Mouse (Mus musculus) hindbrain, embryonic 12.5 days (tissue): ENCODE measurements around the gene Glyctk. TPM values are rescaled to one million over a fixed set of nuclear protein-coding genes. Genes with fewer than 3 reads are reported as not detected.

Experiments
- ATAC-seq: fragments of 200-750 bp; cut with Nextera tagmentation; 2 replicates; pipeline ENCODE4 v1.8.0; 2017; ENCODE audit warnings: moderate TSS enrichment; ENCODE audit not compliant: low FRiP score
- H3K27ac ChIP-seq: fragments of 300-500 bp; sonication (generic); 2 replicates; pipeline ENCODE4 v1.5.1; 2016; ENCODE audit warnings: mild to moderate bottlenecking
- H3K27me3 ChIP-seq: fragments of 300-500 bp; sonication (generic); 2 replicates; pipeline ENCODE4 v1.6.1; 2016; ENCODE audit warnings: mild to moderate bottlenecking
- H3K36me3 ChIP-seq: fragments of 300-500 bp; sonication (generic); 2 replicates; pipeline ENCODE4 v1.6.1; 2016; ENCODE audit warnings: mild to moderate bottlenecking
- H3K4me1 ChIP-seq: fragments of 300-500 bp; sonication (generic); 2 replicates; pipeline ENCODE4 v1.6.1; 2016
- H3K4me2 ChIP-seq: fragments of 300-500 bp; sonication (generic); replicated peaks from 2 replicates; pipeline ENCODE4 v1.6.1; 2016; ENCODE audit warnings: mild to moderate bottlenecking
- H3K4me3 ChIP-seq: fragments of 300-500 bp; sonication (generic); 2 replicates; pipeline ENCODE4 v1.5.1; 2016; ENCODE audit warnings: mild to moderate bottlenecking
- H3K9ac ChIP-seq: fragments of 300-500 bp; sonication (generic); 2 replicates; pipeline ENCODE4 v1.6.1; 2016; ENCODE audit warnings: mild to moderate bottlenecking, moderate library complexity
- H3K9me3 ChIP-seq: fragments of 300-500 bp; sonication (generic); replicated peaks from 2 replicates; pipeline ENCODE4 v1.6.1; 2016; ENCODE audit warnings: mild to moderate bottlenecking
- WGBS: fragments of 180-500 bp; shearing (Covaris S2); methylation state at CpG from one replicate; pipeline ENCODE4 v1.1.7; 2016; 5-methylcytosine and 5-hydroxymethylcytosine counted together
- polyA plus RNA-seq: library from polyadenylated mRNA; unstranded; fragments of >200 nt; fragmentation: Nextera tagmentation; extraction: Ambion mirVana; gene quantifications from 2 replicates; pipeline ENCODE4 v1.2.1, GENCODE M21; 2016

Glyctk gene
- polyA plus RNA-seq, 1 experiment from 2014 or later, result 5.1 TPM

DNA sequence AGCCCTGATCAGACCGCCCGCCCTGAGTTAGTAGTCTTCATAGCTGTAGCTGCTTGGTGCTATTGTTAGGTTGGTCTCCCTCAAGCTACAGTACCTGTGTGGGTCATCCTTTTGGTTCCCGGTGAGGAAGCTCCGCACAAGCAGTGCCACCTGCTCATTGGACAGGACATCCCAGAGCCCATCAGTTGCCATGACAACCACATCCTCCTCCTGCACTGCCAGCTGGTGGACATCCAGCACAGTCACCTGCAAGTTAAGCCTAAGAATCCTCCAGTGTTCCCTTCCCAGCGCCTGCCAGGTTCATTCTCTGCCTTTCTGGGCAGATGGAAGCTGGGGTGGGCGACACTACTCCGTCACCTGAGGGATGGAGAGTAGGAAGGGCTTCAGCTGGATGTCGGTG lies 37.8 kb upstream of the Glyctk start:
- Histone ChIP-seq H3K27me3 (0 out of 2 replicates have a peak, but pooled peaks cover 4% of the 10 kb centered on the region), H3K9ac (no peak overlapping the region), H3K9me3 (no peaks in the 10 kb centered on the region), H3K36me3 (peaks cover 25% of the 10 kb centered on the region), H3K4me1 (peaks cover 22% of the 10 kb centered on the region), H3K27ac (peak overlapping the region; percentile 13; the same call in 1 of the 2 replicates), H3K4me2 (no peak overlapping the region), H3K4me3 (no peak overlapping the region)
- 81% methylated on average over 8 of the region's 8 CpGs for WGBS
- ATAC-seq, result 0 out of 2 replicates have a peak, but pooled peaks have one; percentile 17

- H3K4me3 ChIP-seq, result no peak overlapping the region
- H3K9me3 ChIP-seq, result no peaks in the 10 kb centered on the region
- no peak for ATAC-seq
- WGBS, result 91% methylated on average over 8 of the region's 8 CpGs
- H3K27me3 ChIP-seq, result no peaks in the 10 kb centered on the region
- H3K4me1 ChIP-seq, result peaks cover 17% of the 10 kb centered on the region
- no peak overlapping the region for H3K27ac ChIP-seq
- H3K36me3 ChIP-seq, result peaks cover 40% of the 10 kb centered on the region
- no peak overlapping the region for H3K9ac ChIP-seq
- H3K4me2 ChIP-seq, result no peak overlapping the region
Observed at GRCm38 (mm10) chr9:106193930-106194807, 36.2 kb upstream of the Glyctk start.

DNA sequence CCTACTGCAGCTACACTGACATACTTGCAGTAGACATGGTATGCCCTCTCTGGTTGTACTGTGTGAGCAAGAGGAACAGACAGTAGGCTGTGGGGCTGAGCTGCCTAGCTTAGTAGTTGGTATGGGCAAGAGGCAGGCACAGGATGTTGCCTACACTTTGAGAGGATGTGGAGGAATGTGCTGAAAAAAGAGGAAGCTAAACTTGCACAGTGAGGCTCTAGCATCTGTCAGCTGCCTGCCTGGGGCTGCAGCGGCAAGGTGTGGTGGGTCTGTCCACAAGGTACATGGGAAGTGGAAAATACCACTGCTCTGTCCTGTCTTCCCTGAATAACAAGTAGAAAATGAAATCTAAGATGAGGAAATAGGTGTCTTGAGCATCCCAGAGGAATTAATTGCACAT lies 35.1 kb upstream of the Glyctk start:
- 83% methylated on average over 1 of the region's 1 CpGs for WGBS
- Histone ChIP-seq H3K9me3 (no peaks in the 10 kb centered on the region), H3K4me2 (no peak overlapping the region), H3K27ac (no peak overlapping the region), H3K4me1 (peaks cover 11% of the 10 kb centered on the region), H3K9ac (no peak overlapping the region), H3K27me3 (no peaks in the 10 kb centered on the region), H3K36me3 (peaks cover 52% of the 10 kb centered on the region), H3K4me3 (no peak overlapping the region)
- no peak for ATAC-seq

- WGBS, result 93% methylated on average over 8 of the region's 8 CpGs
- Histone ChIP-seq H3K36me3 (peaks cover 61% of the 10 kb centered on the region), H3K27ac (no peak overlapping the region), H3K9ac (no peak overlapping the region), H3K4me3 (no peak overlapping the region), H3K27me3 (no peaks in the 10 kb centered on the region), H3K9me3 (no peaks in the 10 kb centered on the region), H3K4me1 (peaks cover 8% of the 10 kb centered on the region), H3K4me2 (no peak overlapping the region)
- ATAC-seq, result no peak
Observed at GRCm38 (mm10) chr9:106192024-106192423, 34.1 kb upstream of the Glyctk start.

- H3K36me3 ChIP-seq, result peaks cover 68% of the 10 kb centered on the region
Observed at GRCm38 (mm10) chr9:106191355-106191754, 33.4 kb upstream of the Glyctk start.

GRCm38 (mm10) chr9:106183996-106184395 lies 26.1 kb upstream of the Glyctk start:
- WGBS, result 94% methylated on average over 5 of the region's 5 CpGs
- Histone ChIP-seq H3K4me2 (no peak overlapping the region), H3K9me3 (no peaks in the 10 kb centered on the region), H3K4me3 (no peak overlapping the region), H3K9ac (no peak overlapping the region), H3K27ac (no peak overlapping the region), H3K27me3 (no peaks in the 10 kb centered on the region), H3K36me3 (peaks cover 87% of the 10 kb centered on the region), H3K4me1 (no peaks in the 10 kb centered on the region)
- ATAC-seq, result no peak

More at GRCm38 (mm10) chr9:106191355-106191754, 33.4 kb upstream of the Glyctk start:
- Histone ChIP-seq H3K9me3 (no peaks in the 10 kb centered on the region), H3K27ac (no peak overlapping the region), H3K4me3 (no peak overlapping the region), H3K4me1 (peaks cover 8% of the 10 kb centered on the region), H3K4me2 (no peak overlapping the region), H3K27me3 (no peaks in the 10 kb centered on the region), H3K9ac (no peak overlapping the region)
- WGBS, result 100% methylated on average over 1 of the region's 1 CpGs
- no peak for ATAC-seq

GRCm38 (mm10) chr9:106182146-106182545 lies 24.2 kb upstream of the Glyctk start:
- ATAC-seq, result no peak
- Histone ChIP-seq H3K9ac (no peak overlapping the region), H3K4me2 (no peak overlapping the region), H3K27me3 (no peaks in the 10 kb centered on the region), H3K27ac (no peak overlapping the region), H3K9me3 (no peaks in the 10 kb centered on the region), H3K36me3 (peaks cover 85% of the 10 kb centered on the region), H3K4me3 (no peak overlapping the region), H3K4me1 (no peaks in the 10 kb centered on the region)
- WGBS, result 95% methylated on average over 4 of the region's 4 CpGs

GRCm38 (mm10) chr9:106179964-106180363 lies 22.0 kb upstream of the Glyctk start:
- Histone ChIP-seq H3K9me3 (no peaks in the 10 kb centered on the region), H3K27me3 (no peaks in the 10 kb centered on the region), H3K4me3 (no peak overlapping the region), H3K4me1 (no peaks in the 10 kb centered on the region), H3K36me3 (peaks cover 69% of the 10 kb centered on the region), H3K9ac (no peak overlapping the region), H3K4me2 (no peak overlapping the region), H3K27ac (no peak overlapping the region)
- ATAC-seq, result no peak
- WGBS, result 94% methylated on average over 3 of the region's 3 CpGs

DNA sequence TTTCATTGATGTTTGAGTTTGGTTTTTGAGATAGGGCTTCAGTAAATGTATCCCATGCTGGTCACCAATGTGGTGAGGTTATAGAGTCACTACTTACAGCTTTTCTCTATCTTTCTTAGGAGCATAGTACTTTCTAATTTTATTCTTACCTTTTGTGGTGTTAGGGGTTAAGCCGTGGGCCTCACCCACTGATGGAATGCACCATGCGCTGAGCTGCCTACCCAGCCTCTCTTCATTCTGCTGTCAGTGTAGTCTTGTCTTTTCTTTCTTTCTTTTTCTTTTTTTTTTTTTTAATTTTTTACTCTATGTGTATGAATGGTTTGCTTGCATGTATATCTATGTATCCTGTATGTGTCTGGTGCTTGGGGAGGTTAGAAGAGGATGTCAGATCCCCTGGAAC lies 21.5 kb upstream of the Glyctk start:
- Histone ChIP-seq H3K27me3 (no peaks in the 10 kb centered on the region), H3K9ac (no peak overlapping the region), H3K36me3 (peaks cover 64% of the 10 kb centered on the region), H3K4me2 (no peak overlapping the region), H3K27ac (no peak overlapping the region), H3K4me1 (peaks cover 4% of the 10 kb centered on the region), H3K9me3 (no peaks in the 10 kb centered on the region), H3K4me3 (no peak overlapping the region)
- 88% methylated on average over 2 of the region's 2 CpGs for WGBS
- ATAC-seq, result no peak

- Histone ChIP-seq H3K9ac (no peak overlapping the region), H3K4me3 (no peak overlapping the region), H3K36me3 (peaks cover 48% of the 10 kb centered on the region), H3K27ac (no peak overlapping the region), H3K9me3 (no peaks in the 10 kb centered on the region), H3K4me2 (no peak overlapping the region), H3K27me3 (no peaks in the 10 kb centered on the region), H3K4me1 (peaks cover 18% of the 10 kb centered on the region)
- ATAC-seq, result no peak
- 92% methylated on average over 6 of the region's 6 CpGs for WGBS
Observed at GRCm38 (mm10) chr9:106177799-106178198, 19.9 kb upstream of the Glyctk start.

DNA sequence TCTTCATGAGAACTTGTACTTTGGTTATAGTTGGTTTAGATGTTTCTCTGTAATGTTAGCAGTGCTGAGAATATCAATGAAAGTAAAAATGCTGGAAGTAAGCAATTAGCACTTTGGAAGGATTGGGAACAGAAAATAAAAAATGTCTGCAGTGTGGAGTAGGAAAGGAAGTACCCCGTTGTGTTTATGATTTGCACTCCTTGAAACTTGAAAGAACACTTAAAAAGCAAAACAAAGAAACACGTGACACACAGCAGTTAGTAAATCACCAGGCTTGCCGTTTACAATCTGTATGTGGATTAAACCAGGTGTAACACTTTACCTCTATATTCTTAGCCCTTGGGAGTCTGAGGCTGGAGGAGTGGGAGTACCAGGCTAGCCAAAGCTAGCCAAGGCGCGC lies 18.8 kb upstream of the Glyctk start:
- peaks cover 38% of the 10 kb centered on the region for H3K36me3 ChIP-seq
- no peak overlapping the region for H3K9ac ChIP-seq
- no peaks in the 10 kb centered on the region for H3K27me3 ChIP-seq
- 88% methylated on average over 5 of the region's 5 CpGs for WGBS
- ATAC-seq, result no peak
- H3K9me3 ChIP-seq, result no peaks in the 10 kb centered on the region
- no peak overlapping the region for H3K27ac ChIP-seq
- peaks cover 20% of the 10 kb centered on the region for H3K4me1 ChIP-seq
- H3K4me3 ChIP-seq, result no peak overlapping the region
- no peak overlapping the region for H3K4me2 ChIP-seq

GRCm38 (mm10) chr9:106175552-106176200 lies 17.7 kb upstream of the Glyctk start:
- Histone ChIP-seq H3K36me3 (peaks cover 27% of the 10 kb centered on the region), H3K4me1 (peaks cover 20% of the 10 kb centered on the region), H3K4me3 (no peak overlapping the region), H3K4me2 (no peak overlapping the region), H3K27me3 (no peaks in the 10 kb centered on the region), H3K9me3 (no peaks in the 10 kb centered on the region), H3K9ac (no peak overlapping the region), H3K27ac (no peak overlapping the region)
- WGBS, result 87% methylated on average over 3 of the region's 3 CpGs
- ATAC-seq, result no peak
